Mouse (Mus musculus) brain, embryonic 14.5 days (tissue): ENCODE data around the gene Zfp971.
"Not testable (repeated sequence)": the region's sequence is repeated elsewhere in the genome, so short reads cannot be mapped to it uniquely, and the experiment has no call there.

ENCODE experiments used
- CTCF ChIP-seq: fragments of 200-500 bp; IDR thresholded peaks from 2 replicates; pipeline ENCODE4 v1.5.1; 2012; ENCODE audit warnings: inconsistent platforms, mild to moderate bottlenecking, moderate library complexity, borderline replicate concordance; ENCODE audit not compliant: insufficient read depth, insufficient read length; ENCODE audit errors: extremely low read depth
- POLR2A ChIP-seq: fragments of 200-500 bp; IDR thresholded peaks from 2 replicates; pipeline ENCODE4 v1.6.1; 2012; ENCODE audit warnings: mild to moderate bottlenecking, inconsistent platforms, borderline replicate concordance; ENCODE audit not compliant: poor library complexity, insufficient read depth, insufficient read length, severe bottlenecking; ENCODE audit errors: extremely low read depth

DNA sequence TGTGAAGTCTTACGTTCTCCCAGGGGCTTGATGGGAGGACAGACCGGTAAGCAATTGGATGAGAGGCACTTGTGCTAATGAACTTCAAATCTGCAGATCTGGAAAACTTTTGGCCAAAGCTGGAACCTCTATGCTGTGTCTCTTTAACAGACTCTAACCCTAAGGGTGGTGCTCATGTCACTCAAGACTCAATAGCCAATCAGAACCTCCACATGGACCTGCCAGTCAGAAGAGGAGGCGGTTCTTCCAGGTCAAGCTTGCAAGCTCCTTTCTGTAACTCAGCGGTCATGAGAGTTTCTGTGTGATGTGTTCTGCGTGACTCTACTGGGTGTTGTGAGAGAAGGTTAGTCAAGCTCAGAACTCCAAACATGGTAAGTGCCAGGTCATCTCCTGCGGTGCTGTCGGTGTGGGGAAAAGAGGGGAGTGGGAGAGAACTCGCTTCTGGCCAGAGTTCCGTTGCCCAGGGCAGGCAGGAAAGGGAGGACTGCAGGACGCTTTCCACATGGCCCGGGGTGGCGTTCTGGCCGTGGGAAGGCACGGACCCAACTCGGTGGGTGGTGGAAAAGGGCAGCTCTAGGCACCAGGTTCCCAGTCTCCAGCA is at the start of gene Zfp971:
- TF ChIP-seq POLR2A, CTCF: not testable (repeated sequence)
